ENCODE assay signal across 30 mouse cellular contexts in genomic region chr12:72745486-72745885, GRCm38 (mm10). TPM values are rescaled to one million over a fixed set of nuclear protein-coding genes. Genes with fewer than 3 reads are reported as not detected.
DNase-seq lines count a peak whose midpoint lies in the region; ATAC-seq and TF ChIP-seq lines count a peak whose summit lies in the region.
"Had no signal": no experiment of that assay in that cellular context is flagged by ENCODE, and none has a peak within 500 bp of the region (broad histone marks: within the 10 kb centered on the region; RNA-seq: fewer than 3 reads in every experiment).

No protein-coding gene starts in this region.

- H3K4me2 ChIP-seq in heart, embryonic 13.5 days = peak overlapping the region; percentile 27
- H3K4me2 ChIP-seq: embryonic facial prominence, embryonic 15.5 days; hindbrain, embryonic 14.5 days; limb, embryonic 12.5 days; liver, embryonic 13.5 days; midbrain, embryonic 13.5 days; stomach, embryonic 15.5 days had no signal

- no peak for ATAC-seq in heart, embryonic 13.5 days (ENCODE audit: extremely low read depth, insufficient number of reproducible peaks, low FRiP score, low TSS enrichment)
- ATAC-seq: CD4-positive, CD25-positive, alpha-beta regulatory T cell, adult 4 months; forebrain, embryonic 14.5 days; intestine, postnatal 0 days; midbrain, embryonic 13.5 days had no signal

- TF ChIP-seq CTCF in E14TG2a.4 (conservative IDR thresholded peaks at IDR 0.05; ENCODE audit: low read length) = no peak

- H3K4me1 ChIP-seq in heart, embryonic 13.5 days = peaks cover 8% of the 10 kb centered on the region
- H3K4me1 ChIP-seq in E14TG2a.4 (replicated peaks; ENCODE audit: low read depth, low read length) = peaks cover 53% of the 10 kb centered on the region
- H3K4me1 ChIP-seq: embryonic facial prominence, embryonic 15.5 days; stomach, embryonic 15.5 days had no signal

- no peak for DNase-seq in heart, adult 8-10 months (ENCODE audit: low spot score)
- DNase-seq in ES-CJ7 (ENCODE audit: low read depth, low spot score) (peak; percentile 84), ZHBTc4 (ENCODE audit: low read depth, low spot score) (peak; percentile 83)
- DNase-seq in spleen, postnatal 36 days (ENCODE audit: low spot score in 2 of 2) = no peak
- no peak for DNase-seq in urinary bladder, adult 2 months (ENCODE audit: low spot score)
- DNase-seq: adrenal gland, adult 8-10 months; cerebellum, adult 2 months; cerebellum, postnatal 14 days; gastrocnemius, postnatal 14 days; heart, adult 2 months; heart, postnatal 10 days; kidney, postnatal 14 days; liver, embryonic 13.5 days; lung, adult 2 months; lung, postnatal 10 days; right cerebral cortex, postnatal 14 days; thymus, adult 2 months; thymus, postnatal 36 days had no signal

- H3K9ac ChIP-seq in heart, embryonic 13.5 days = no peak overlapping the region
- H3K9ac ChIP-seq: embryonic facial prominence, embryonic 15.5 days; hindbrain, embryonic 14.5 days; limb, embryonic 12.5 days; liver, embryonic 13.5 days; midbrain, embryonic 13.5 days; stomach, embryonic 15.5 days had no signal

- no peak overlapping the region for H3K4me3 ChIP-seq in heart, embryonic 13.5 days
- H3K4me3 ChIP-seq in E14TG2a.4 (replicated peaks; ENCODE audit: low read length) = peak overlapping the region; percentile 43
- H3K4me3 ChIP-seq: embryonic facial prominence, embryonic 10.5 days; embryonic facial prominence, embryonic 15.5 days; heart, adult 2 months; limb, embryonic 12.5 days; liver, embryonic 13.5 days; midbrain, embryonic 13.5 days; stomach, embryonic 15.5 days had no signal

- no peaks in the 10 kb centered on the region for H3K27me3 ChIP-seq in heart, embryonic 13.5 days (replicated peaks)
- no peaks in the 10 kb centered on the region for H3K27me3 ChIP-seq in E14TG2a.4 (ENCODE audit: insufficient read depth, low read length)
- H3K27me3 ChIP-seq: embryonic facial prominence, embryonic 15.5 days; limb, embryonic 12.5 days; liver, embryonic 13.5 days; midbrain, embryonic 13.5 days; stomach, embryonic 15.5 days had no signal

- 0 out of 2 replicates have a peak overlapping the region, but pooled peaks have one; percentile 6 for H3K27ac ChIP-seq in heart, embryonic 13.5 days (replicated peaks)
- H3K27ac ChIP-seq: embryonic facial prominence, embryonic 10.5 days; embryonic facial prominence, embryonic 15.5 days; heart, adult 2 months; hindbrain, embryonic 14.5 days; limb, embryonic 12.5 days; liver, embryonic 13.5 days; macrophage; midbrain, embryonic 13.5 days; stomach, embryonic 15.5 days had no signal

- no peaks in the 10 kb centered on the region for H3K9me3 ChIP-seq in heart, embryonic 13.5 days
- no peaks in the 10 kb centered on the region for H3K9me3 ChIP-seq in E14TG2a.4 (ENCODE audit: low read length)
- H3K9me3 ChIP-seq: embryonic facial prominence, embryonic 10.5 days; embryonic facial prominence, embryonic 15.5 days; limb, embryonic 12.5 days; liver, embryonic 13.5 days; midbrain, embryonic 13.5 days; stomach, embryonic 15.5 days had no signal

- H3K36me3 ChIP-seq in heart, embryonic 13.5 days = no peaks in the 10 kb centered on the region
- H3K36me3 ChIP-seq in E14TG2a.4 (ENCODE audit: insufficient read depth, low read length) = no peaks in the 10 kb centered on the region
- H3K36me3 ChIP-seq: embryonic facial prominence, embryonic 10.5 days; embryonic facial prominence, embryonic 15.5 days; limb, embryonic 12.5 days; liver, embryonic 13.5 days; midbrain, embryonic 13.5 days; stomach, embryonic 15.5 days had no signal

- 49% methylated on average over 14 of the region's 14 CpGs for WGBS in heart, embryonic 13.5 days

RNA-seq across cellular contexts. Expression of gene Ppm1a, which starts 11.8 kb away (rescaled TPM):
- polyA plus RNA-seq in heart, embryonic 13.5 days (2015; fragmentation: Nextera tagmentation; extraction: Ambion mirVana) = 35.9 and 43.5 TPM in 2 replicates
- 100 to 1,000 TPM; 237 to 283 (median 258) TPM for total RNA-seq in heart, adult 8-10 months (2022)
- 143 and 155 TPM in 2 replicates for polyA plus RNA-seq in urinary bladder, adult 2 months (2012; rRNA removed)

Comparison
In these comparisons a context has a peak if more than half of its experiments do, and no peak if none do; other contexts are left out.
1. DNase-seq: peak in ES-CJ7 (single experiment) and ZHBTc4 (single experiment); none in heart, adult 8-10 months (single experiment), spleen, postnatal 36 days (0 of 2) and urinary bladder, adult 2 months (single experiment).